Mouse (Mus musculus) kidney, adult 2 months (tissue): ENCODE results near the gene Hdac5. TPM values are rescaled to one million over a fixed set of nuclear protein-coding genes. Genes with fewer than 3 reads are reported as not detected.

Experiments used
- DNase-seq: peaks from one replicate; pipeline ENCODE4 v3.0.0; 2021
- H3K27ac ChIP-seq: fragments of 200-500 bp; 2 replicates; pipeline ENCODE4 v1.5.1; 2012; ENCODE audit warnings: low read depth, low read length, control low read depth, inconsistent platforms; ENCODE audit not compliant: insufficient read depth
- H3K27me3 ChIP-seq: fragments of 200-500 bp; replicated peaks from 2 replicates; pipeline ENCODE4 v1.6.1; 2012; ENCODE audit warnings: mild to moderate bottlenecking, moderate library complexity, low read length, inconsistent platforms; ENCODE audit not compliant: control insufficient read depth, insufficient read depth
- H3K36me3 ChIP-seq: fragments of 200-500 bp; 2 replicates; pipeline ENCODE4 v1.6.1; 2012; ENCODE audit warnings: mild to moderate bottlenecking, moderate library complexity, low read length, inconsistent platforms; ENCODE audit not compliant: control insufficient read depth, insufficient read depth
- H3K4me1 ChIP-seq: fragments of 200-500 bp; 2 replicates; pipeline ENCODE4 v1.6.1; 2011; ENCODE audit warnings: low read length; ENCODE audit not compliant: control insufficient read depth, insufficient read depth
- H3K4me3 ChIP-seq: fragments of 200-500 bp; 2 replicates; pipeline ENCODE4 v1.5.1; 2011; ENCODE audit warnings: mild to moderate bottlenecking, low read depth, low read length, control low read depth; ENCODE audit not compliant: insufficient read depth
- CTCF ChIP-seq: fragments of 200-500 bp; conservative IDR thresholded peaks from 2 replicates; pipeline ENCODE4 v1.5.1; 2011; ENCODE audit warnings: low read depth, mild to moderate bottlenecking, control low read depth, low read length, moderate library complexity, mixed read lengths; ENCODE audit not compliant: insufficient read depth, insufficient read length
- POLR2A ChIP-seq: fragments of 200-500 bp; IDR thresholded peaks from one replicate; pipeline ENCODE4 v1.6.1; 2011; ENCODE audit warnings: low read depth, low read length, control low read depth
- WGBS: fragments of 180-500 bp; shearing (Covaris S2); methylation state at CpG from one replicate; pipeline ENCODE4 v1.1.7; 2018; 5-methylcytosine and 5-hydroxymethylcytosine counted together
- polyA plus RNA-seq: library from polyadenylated mRNA; depleted of rRNA; stranded (reverse); fragments of >200 nt; gene quantifications from 2 replicates; pipeline ENCODE4 v1.2.3, GENCODE M21; 2012

Hdac5 gene
- polyA plus RNA-seq, 1 experiment = 69.2 TPM

GRCm38 (mm10) chr11:102193657-102194440, 36.1 kb downstream of the Hdac5 start:
- DNase-seq = no peak
- Histone ChIP-seq H3K36me3 (no peaks in the 10 kb centered on the region), H3K27ac (no peak overlapping the region), H3K27me3 (no peaks in the 10 kb centered on the region), H3K4me1 (no peaks in the 10 kb centered on the region), H3K4me3 (no peak overlapping the region)
- TF ChIP-seq CTCF (no peak), POLR2A (no peak)
- WGBS = 79% methylated on average over 9 of the region's 9 CpGs

- no peak overlapping the region for H3K4me3 ChIP-seq
- H3K4me1 ChIP-seq = no peaks in the 10 kb centered on the region
- TF ChIP-seq POLR2A = no peak
- TF ChIP-seq CTCF = no peak
- DNase-seq = no peak
- no peaks in the 10 kb centered on the region for H3K36me3 ChIP-seq
- H3K27me3 ChIP-seq = no peaks in the 10 kb centered on the region
- 68% methylated on average over 4 of the region's 4 CpGs for WGBS
- no peak overlapping the region for H3K27ac ChIP-seq
Observed at GRCm38 (mm10) chr11:102190848-102191247, 39.1 kb downstream of the Hdac5 start.

- Histone ChIP-seq H3K4me3 (peak within 1 kb of the TSS; percentile 74), H3K36me3 (no peaks in the 10 kb centered on the region), H3K27ac (peak within 1 kb of the TSS; percentile 30), H3K27me3 (no peaks in the 10 kb centered on the region), H3K4me1 (no peaks in the 10 kb centered on the region)
- peak; percentile 97 for DNase-seq
- 1% methylated on average over 46 of the region's 50 CpGs for WGBS
- TF ChIP-seq POLR2A (no peak), CTCF (no peak)
Observed at GRCm38 (mm10) chr11:102189461-102190436, 40.2 kb downstream of the Hdac5 start, which contains the start of gene G6pc3. G6pc3 (plus strand) TSS chr11:102189620.

- Histone ChIP-seq H3K4me3 (no peak overlapping the region), H3K4me1 (peaks cover 4% of the 10 kb centered on the region; the same call in 1 of the 2 replicates), H3K36me3 (no peaks in the 10 kb centered on the region), H3K27me3 (no peaks in the 10 kb centered on the region), H3K27ac (no peak overlapping the region)
- DNase-seq = no peak
- 65% methylated on average over 6 of the region's 6 CpGs for WGBS
- TF ChIP-seq POLR2A (no peak), CTCF (no peak)
Observed at GRCm38 (mm10) chr11:102188980-102189379, 41.0 kb downstream of the Hdac5 start.

- peak; percentile 69 for DNase-seq
- H3K4me3 ChIP-seq = no peak overlapping the region
- no peaks in the 10 kb centered on the region for H3K27me3 ChIP-seq
- no peak overlapping the region for H3K27ac ChIP-seq
- H3K4me1 ChIP-seq = peaks cover 4% of the 10 kb centered on the region; the same call in 1 of the 2 replicates
- no peaks in the 10 kb centered on the region for H3K36me3 ChIP-seq
- no peak for TF ChIP-seq POLR2A
- TF ChIP-seq CTCF = no peak
- WGBS = 21% methylated on average over 1 of the region's 1 CpGs
Observed at GRCm38 (mm10) chr11:102186235-102186634, 43.7 kb downstream of the Hdac5 start.

GRCm38 (mm10) chr11:102185677-102186076, 44.3 kb downstream of the Hdac5 start:
- WGBS = 27% methylated on average over 3 of the region's 3 CpGs
- H3K27ac ChIP-seq = no peak overlapping the region

More at GRCm38 (mm10) chr11:102185677-102186076, 44.3 kb downstream of the Hdac5 start:
- no peak for DNase-seq
- Histone ChIP-seq H3K4me3 (no peak overlapping the region), H3K4me1 (peaks cover 4% of the 10 kb centered on the region; the same call in 1 of the 2 replicates), H3K27me3 (no peaks in the 10 kb centered on the region), H3K36me3 (no peaks in the 10 kb centered on the region)
- no peak for TF ChIP-seq POLR2A
- TF ChIP-seq CTCF = no peak
